Mouse (Mus musculus) liver, embryonic 18 days (tissue): ENCODE measurements around the gene Slc22a23. TPM values are rescaled to one million over a fixed set of nuclear protein-coding genes. Genes with fewer than 3 reads are reported as not detected.

ENCODE experiments used
- polyA plus RNA-seq: library from polyadenylated mRNA; depleted of rRNA; stranded (reverse); fragments of >200 nt; gene quantifications from 2 replicates; pipeline ENCODE4 v1.2.3, GENCODE M21; 2012; rRNA removed

Gene Slc22a23
- polyA plus RNA-seq: 23.9 and 27.5 TPM in 2 replicates

DNA sequence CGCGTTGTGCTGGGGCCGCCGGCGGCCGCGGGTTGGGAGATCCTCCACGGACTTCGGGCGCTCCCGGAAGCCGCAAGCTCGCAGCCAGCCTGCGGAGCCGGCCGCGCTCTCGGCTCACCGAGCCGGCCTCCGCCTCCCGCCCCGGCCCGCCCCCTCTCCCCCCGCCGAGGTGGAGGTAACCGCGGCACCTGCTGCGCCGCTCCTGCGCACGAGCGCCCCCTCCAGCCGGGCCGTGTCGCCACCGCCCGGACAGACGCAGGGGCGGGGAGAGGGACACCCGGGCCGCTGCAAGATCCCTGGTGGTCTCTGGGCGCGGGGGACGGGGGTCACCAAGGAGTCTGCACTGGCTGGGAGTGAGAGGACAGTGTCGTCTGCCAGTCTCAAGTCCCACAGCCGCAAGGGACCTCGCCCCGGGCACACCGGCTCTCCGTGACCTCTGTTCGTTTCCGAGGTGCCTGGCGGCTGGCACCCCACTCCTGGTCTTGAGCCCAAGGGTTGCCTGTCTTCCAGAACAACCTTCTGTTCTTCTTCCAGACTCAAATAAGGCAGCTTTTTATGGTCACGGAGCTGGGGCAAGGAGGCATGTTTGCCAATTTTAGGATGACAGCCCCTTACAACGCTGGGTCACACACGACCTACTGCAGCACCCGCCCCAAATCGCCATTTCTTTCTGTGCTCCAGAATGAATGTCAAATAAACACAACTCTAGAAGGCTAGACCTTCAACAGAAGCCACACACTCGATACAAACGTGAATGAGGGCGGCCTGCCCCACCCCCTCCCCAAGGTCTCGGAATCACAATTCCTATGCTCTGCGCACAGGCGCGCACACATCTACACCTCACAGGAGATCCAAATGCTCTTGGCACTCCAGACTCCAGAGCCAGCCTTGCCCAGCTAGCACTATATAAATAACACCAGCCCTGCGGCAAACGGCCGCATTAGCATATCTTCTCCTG lies at the start of gene Slc22a23:
Slc22a23 (minus strand) TSS at position 55 of the 958 bp plus-strand sequence.

DNA sequence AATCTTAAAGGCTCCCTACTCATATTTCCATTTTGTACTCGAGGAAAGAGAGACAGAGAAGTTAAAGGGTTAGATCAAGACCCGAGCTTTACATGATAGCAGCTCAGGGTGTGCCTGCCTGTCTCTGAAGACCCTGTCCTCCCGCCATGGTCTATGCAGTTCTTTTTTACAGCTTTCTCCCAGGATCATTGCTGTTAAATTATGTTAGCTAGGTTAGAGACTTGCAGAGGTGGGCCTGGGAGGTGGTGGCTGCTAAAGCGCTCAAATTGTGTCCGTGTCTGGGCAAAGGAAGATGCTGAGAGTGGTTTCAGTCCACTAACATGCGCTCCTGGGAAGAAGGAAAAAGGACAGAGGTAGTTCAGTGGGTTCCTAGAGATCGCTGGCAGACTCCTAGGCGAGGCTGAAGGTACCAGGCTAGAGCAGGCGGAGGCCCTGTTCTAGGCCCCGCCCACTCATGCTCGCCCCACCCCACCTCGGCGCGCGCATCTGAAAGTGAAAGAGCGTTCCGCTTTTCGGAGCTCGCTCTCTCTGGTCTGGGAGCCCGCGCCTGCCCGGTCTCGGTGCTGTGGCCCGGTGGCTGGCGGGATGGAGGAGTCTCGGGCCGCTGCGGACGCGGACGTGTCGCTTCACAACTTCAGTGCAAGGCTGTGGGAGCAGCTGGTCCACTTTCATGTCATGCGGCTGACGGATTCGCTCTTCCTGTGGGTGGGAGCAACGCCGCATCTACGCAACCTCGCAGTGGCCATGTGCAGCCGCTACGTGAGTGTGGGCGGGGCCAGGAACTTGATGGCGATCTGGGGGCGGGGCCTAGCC lies 182.3 kb downstream of the Slc22a23 start, which contains the start of gene Psmg4:
Psmg4 (plus strand) TSS at position 474 of the 813 bp plus-strand sequence.

DNA sequence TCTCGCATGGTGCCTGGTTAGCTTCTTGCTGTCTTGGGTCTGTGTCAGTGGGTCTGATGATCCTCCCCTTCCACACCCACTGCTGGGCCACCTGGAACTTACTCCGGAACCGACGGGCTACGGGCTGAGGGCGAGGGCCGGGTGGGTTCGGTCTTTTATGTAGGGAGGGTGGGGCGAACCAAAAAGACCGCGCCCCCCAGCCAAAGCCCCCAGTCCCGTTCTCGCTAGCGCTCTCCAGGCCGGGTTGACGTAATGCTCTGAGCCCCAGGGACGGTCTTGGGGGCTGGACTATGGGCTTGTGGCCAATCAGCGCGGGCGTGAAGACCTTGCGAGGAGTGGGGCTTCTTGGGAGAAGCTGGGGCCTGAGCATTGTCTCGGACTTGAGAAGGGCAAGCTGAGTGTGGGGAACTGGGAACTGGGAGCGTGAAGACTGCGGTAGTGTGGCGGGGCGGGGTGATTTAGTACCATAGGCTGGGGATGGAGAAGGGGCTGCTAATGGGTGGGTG lies 214.7 kb downstream of the Slc22a23 start, which contains the start of gene Tubb2b:
Tubb2b (minus strand) TSS at position 241 of the 506 bp plus-strand sequence.

Other genes with a start within 250 kb of the Slc22a23 start
- 2.9 and 3.5 TPM in 2 replicates for gene Tubb2b, start 214.7 kb downstream of the Slc22a23 start, polyA plus RNA-seq
- 43.7 and 48.8 TPM in 2 replicates for gene Psmg4, start 182.2 kb downstream of the Slc22a23 start, polyA plus RNA-seq